Mouse (Mus musculus): ENCODE results near the gene Ppat.
A peak's percentile ranks its signal among the peaks of the same experiment; 100 is the strongest.
"Not testable (repeated sequence)": the region's sequence is repeated elsewhere in the genome, so short reads cannot be mapped to it uniquely, and the experiment has no call there.

The Ppat gene

GRCm38 (mm10) chr5:76947758-76948157 is 3.6 kb downstream of the Ppat start:
- DNase-seq (ENCODE audit: extremely low read depth, low read depth) = no peak

GRCm38 (mm10) chr5:76947142-76947541 is 4.2 kb downstream of the Ppat start:
- no peak for DNase-seq (ENCODE audit: extremely low read depth, low read depth)

DNA sequence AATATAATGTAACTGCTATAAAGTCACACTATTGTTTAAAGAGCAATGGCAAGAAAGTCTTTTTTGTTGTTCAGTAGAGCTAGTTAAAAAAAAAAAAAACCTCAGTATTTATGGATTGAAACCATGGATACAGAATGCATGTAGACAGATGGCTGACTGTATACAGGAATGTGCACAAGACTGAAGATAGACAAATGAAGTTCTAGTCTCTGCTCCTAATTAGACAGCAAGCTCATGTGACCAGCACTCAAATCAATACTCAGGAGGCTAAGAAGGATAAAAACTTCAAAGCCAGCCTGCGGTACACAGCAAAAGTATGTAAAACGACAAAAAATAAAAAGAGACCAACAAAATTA is 5.7 kb downstream of the Ppat start:
- no peak for DNase-seq (ENCODE audit: extremely low read depth, low read depth)

DNA sequence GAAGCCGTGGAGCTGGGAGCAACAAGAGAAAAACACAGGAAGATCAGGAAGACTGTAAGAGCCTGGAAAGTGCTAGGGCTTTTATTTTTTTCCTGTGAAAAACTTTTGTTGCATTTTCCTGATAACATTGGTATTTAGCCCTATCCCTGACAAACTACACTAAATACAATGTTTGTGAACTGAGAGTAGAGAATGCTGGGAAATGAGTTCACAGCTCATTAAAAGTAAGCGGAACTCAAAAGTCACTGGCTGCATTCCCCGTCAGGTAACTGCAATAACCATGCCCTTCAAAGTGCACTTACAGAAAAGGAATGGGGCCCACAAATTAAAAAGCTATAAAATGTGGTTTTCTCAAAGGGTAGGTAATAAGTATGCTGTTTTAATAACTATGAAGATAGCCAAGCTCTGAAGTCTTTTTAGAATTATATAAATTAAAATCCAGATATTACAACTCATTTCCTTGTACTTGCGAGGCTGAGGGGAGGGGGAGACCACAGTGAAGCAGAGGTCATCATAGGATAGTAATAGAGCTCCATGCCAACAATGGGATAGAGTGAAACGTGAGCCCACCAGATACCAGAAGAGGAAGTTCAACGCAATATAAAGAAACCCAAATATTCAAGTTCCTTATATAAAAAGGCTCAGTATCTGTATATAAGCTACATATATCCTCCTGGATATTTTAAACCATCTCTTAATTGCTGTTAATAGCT is 6.3 kb downstream of the Ppat start:
- peak; percentile 80 for DNase-seq (ENCODE audit: extremely low read depth, low read depth)

- no peak for DNase-seq (ENCODE audit: extremely low read depth, low read depth)
These were observed 8.9 kb downstream of the Ppat start for GRCm38 (mm10) chr5:76942505-76942904.

GRCm38 (mm10) chr5:76941975-76942374 is 9.4 kb downstream of the Ppat start:
- no peak for DNase-seq (ENCODE audit: extremely low read depth, low read depth)

DNA sequence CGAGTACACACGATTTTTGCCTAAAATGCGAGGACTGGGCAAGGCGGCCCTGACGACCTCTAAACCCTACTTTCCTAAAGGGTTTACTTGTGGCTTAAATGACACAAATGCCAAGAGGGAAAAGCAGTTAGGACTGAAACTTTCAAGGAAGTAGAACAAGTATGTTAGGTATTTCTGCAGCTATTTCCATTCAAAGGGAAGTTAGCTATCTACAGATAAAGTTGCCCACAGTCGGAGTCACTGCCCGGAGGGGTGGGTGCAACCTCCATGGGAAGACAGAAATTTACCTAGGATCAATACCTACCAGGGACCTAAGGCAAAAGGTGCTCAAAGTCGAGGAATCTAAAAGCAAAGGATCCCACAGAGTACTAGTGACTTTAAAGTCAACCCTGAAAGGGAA is 11.7 kb downstream of the Ppat start:
- DNase-seq (ENCODE audit: extremely low read depth, low read depth) = no peak

DNA sequence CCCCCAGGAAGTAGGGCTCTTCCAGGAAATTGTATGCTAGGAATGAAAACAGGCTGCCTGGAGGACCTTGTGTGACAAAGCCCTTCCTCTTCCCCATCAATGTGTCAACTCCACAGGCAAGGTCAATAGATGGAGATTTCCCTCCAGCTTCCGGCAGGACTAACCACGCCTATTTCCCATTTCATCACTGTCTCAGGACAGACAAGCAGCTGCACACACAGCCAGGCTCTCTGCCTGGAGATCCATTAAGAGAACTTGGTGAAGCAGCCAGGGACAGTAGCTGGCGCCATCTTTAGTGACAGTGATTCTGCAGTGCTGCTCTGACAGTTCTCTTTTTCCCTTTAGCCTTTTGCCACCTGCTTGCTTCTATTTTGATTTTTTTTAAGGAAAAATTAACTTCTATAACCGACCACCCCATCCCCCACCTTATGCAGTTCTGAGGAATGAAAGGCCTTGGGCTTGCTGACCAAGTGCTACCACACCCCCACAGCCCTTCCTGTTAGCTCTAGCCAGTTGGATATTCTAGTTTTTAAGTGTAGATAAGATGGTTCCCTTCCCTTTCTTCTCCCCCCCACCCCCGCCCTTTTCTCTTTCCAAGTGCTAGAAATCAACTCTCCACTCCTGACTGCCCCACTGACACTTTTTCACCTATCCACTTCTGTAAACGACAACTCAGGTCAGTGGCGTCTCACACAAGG is 22.0 kb downstream of the Ppat start:
- DNase-seq (ENCODE audit: extremely low read depth, low read depth) = no peak

GRCm38 (mm10) chr5:76928124-76928832 is 23.1 kb downstream of the Ppat start:
- no peak for DNase-seq (ENCODE audit: extremely low read depth, low read depth)

DNA sequence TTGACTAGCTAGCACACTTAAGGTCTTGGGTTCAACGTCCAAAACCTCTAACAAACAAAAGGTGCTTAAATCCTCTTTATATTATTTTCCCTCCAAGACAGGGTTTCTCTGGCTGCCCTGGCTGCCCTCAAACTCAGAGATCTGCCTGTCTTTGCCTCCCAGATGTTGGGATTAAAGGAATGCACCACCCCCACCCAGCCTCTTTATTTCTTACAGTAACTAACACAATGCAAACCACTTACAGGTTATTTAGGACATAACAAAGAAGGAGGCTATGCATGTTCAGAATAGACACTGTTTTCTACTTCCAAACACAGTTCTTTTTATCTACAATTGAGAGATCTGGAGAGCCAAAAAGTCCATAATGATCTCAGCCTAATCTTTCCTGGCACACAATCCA is 27.1 kb downstream of the Ppat start:
- no peak for DNase-seq (ENCODE audit: extremely low read depth, low read depth)

GRCm38 (mm10) chr5:76923428-76923827 is 27.9 kb downstream of the Ppat start:
- DNase-seq (ENCODE audit: extremely low read depth, low read depth) = no peak

DNA sequence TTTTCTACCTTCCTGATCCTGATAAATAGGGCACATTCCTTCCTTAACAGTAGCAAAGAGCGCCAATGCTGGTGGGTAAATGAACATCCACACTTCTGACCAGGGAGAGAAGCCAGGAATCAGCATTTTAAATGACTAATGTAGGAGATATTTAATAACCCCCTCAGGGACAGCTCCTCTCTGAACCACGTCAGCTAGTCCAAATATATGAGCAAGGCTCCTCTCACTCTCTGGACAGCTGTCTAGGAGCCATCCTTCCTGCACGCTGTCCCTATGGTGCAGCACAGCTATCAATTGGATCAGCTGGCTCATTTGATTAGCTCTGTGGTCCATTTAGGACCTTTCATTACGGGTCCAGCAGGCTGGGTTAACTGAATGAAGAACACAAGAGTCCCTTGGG is 28.5 kb downstream of the Ppat start:
- no peak for DNase-seq (ENCODE audit: extremely low read depth, low read depth)

- DNase-seq (ENCODE audit: extremely low read depth, low read depth) = not testable (repeated sequence)
These were observed 38.9 kb downstream of the Ppat start for GRCm38 (mm10) chr5:76912522-76912921.

DNA sequence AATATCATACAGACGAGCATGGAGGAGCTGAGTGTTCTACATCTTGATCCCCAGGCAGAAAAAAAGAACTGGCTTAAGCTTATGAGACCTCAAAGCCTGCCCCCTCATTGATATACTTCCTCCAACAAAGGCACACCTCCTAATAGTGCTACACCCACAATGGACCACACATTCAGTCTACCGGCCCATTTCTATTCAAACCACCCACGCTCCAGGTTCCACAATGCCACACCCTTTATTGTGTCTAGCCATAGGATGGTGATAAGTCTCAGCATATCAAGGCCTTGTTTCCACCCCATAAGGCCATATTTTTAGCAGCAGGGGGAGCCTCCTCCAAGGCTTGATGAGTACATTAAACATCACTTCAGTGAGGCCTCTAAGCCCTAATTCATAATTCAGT is 40.6 kb downstream of the Ppat start:
- no peak for DNase-seq (ENCODE audit: extremely low read depth, low read depth)

DNA sequence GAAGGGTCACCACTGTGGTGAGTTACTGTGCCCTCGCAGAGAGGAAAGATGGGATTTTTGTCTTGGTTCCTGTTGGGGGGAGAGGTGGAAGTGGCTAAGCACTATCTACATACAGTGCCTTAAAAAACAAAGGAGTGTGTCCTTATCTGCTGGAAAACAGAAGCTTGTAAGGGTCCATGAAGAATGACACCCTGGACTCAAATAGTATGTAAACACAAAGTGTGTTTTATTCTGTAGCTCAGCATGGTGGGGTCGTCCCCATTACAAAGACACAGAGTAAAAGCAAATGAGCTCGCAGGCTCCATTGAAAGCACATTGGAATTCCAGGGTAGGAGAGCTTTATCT is 45.3 kb downstream of the Ppat start:
- peak; percentile 33 for DNase-seq (ENCODE audit: extremely low read depth, low read depth)

DNA sequence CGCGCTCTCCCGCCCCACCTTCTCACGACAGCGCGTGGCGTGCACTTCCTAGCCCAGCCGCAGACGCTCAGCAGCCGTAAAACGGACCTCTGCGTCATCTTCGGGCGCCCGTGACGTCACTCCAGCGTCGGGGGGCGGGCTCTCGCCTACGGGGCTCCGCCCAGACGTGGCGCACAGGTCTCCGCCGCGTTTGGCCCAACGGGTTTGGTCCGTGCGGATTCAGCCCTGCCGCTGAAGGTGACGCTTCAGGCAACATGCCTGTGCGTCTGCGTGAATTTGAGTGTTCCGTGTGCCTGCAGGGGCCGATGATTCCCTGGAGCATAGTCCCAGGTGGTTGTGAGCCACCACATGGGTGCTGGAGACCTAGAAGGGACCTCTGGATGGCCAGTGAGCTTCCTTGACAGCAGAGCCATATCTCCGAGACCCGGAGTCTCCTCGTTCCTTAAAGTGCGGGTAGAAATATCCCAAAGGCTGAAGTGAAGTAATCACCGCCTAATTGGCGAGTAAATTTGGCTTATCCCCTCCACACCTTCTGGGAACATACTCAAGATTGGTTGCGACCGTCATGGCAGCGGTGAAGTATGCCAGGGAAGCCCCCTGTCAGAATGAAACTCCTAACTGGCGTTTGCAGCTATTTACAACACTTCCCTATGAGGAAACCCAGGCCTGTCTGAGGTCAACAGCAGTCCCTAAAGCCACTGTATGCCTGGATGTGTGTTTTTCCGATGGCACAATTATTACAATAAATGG is 45.8 kb downstream of the Ppat start, which contains the start of gene Aasdh:
TSS of gene Aasdh (minus strand) at position 110 of the 750 bp plus-strand sequence.
- DNase-seq (ENCODE audit: extremely low read depth, low read depth) = peak; percentile 75

DNA sequence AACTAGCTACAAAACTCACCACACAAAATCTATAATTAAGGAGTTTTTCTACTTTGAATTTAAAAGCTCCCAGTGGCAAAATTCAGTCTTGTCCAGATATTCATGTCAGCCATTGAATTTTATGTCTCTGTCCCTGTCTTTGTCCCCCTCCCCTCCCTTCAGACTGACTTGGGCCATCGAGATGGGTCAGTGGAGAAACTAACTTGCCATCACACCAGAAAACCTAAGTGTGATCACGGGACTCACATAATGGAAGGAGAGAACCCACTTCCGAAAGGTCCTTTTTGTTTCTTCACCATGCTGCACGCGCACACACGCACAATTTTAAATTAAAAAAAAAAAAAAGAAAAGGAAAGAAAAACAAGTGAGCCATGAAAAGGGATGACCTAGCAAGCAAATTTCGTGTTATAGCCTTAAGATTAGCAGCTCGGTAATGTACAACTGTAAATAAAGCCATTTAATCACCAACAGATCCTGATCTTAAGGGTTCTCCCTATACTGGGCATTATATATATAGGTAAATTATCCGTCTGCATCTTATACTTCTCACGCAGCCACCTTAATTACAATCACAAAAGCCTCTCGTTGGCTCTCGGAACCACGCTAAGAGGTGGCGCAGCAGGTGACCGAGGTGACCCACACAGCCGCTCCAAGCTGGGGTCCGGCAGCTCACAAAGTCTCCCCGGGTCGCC is 46.5 kb downstream of the Ppat start:
- no peak for DNase-seq (ENCODE audit: extremely low read depth, low read depth)

- DNase-seq (ENCODE audit: extremely low read depth, low read depth) = no peak
These were observed 49.2 kb downstream of the Ppat start for GRCm38 (mm10) chr5:76902131-76902530.

DNA sequence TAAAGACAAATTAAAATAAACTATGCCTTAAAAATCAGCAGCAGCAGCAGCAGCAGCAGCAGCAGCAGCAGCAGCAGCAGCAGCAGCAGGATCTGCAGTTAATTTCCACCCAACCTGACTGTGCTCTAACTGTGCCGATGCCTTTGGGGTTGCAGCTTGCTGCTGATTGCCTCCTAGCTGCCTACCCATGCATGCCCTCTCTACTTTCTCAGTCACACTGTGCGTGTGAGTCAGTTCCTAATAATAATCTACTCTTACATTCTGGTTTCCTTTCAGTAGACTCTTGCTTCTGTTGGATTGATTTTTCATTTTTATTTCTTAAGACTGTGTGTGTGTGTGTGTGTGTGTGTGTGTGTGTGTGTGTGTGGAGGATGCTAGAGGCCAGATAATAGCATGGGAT is 58.3 kb downstream of the Ppat start:
- no peak for DNase-seq (ENCODE audit: extremely low read depth, low read depth)

- no peak for DNase-seq (ENCODE audit: extremely low read depth, low read depth)
These were observed 58.8 kb downstream of the Ppat start for GRCm38 (mm10) chr5:76892608-76893007.

GRCm38 (mm10) chr5:76887011-76887410 is 64.4 kb downstream of the Ppat start:
- no peak for DNase-seq (ENCODE audit: extremely low read depth, low read depth)
